Mouse (Mus musculus) large intestine, adult 2 months (tissue): ENCODE results near the gene Map7. TPM values are rescaled to one million over a fixed set of nuclear protein-coding genes. Genes with fewer than 3 reads are reported as not detected.
A peak's percentile ranks its signal among the peaks of the same experiment; 100 is the strongest.

Experiments used
- DNase-seq: peaks from one replicate; pipeline ENCODE4 v3.0.0-alpha.2; 2012; ENCODE audit warnings: low read depth, low spot score
- WGBS: fragments of 180-500 bp; shearing (Covaris S2); methylation state at CpG from one replicate; pipeline ENCODE4 v1.1.7; 2018; 5-methylcytosine and 5-hydroxymethylcytosine counted together
- polyA plus RNA-seq: library from polyadenylated mRNA; depleted of rRNA; stranded (reverse); fragments of >200 nt; gene quantifications from 2 replicates; pipeline ENCODE4 v1.2.3, GENCODE M21; 2012

The Map7 gene
- polyA plus RNA-seq, 1 experiment: 21.6 TPM

- WGBS: 23% methylated on average over 10 of the region's 10 CpGs
- DNase-seq: no peak
Observed at GRCm38 (mm10) chr10:20181198-20181597, 32.9 kb downstream of the Map7 start.

GRCm38 (mm10) chr10:20181680-20182399, 33.6 kb downstream of the Map7 start:
- no peak for DNase-seq
- 66% methylated on average over 11 of the region's 11 CpGs for WGBS

GRCm38 (mm10) chr10:20184326-20184725, 36.1 kb downstream of the Map7 start:
- WGBS: 43% methylated on average over 4 of the region's 4 CpGs
- DNase-seq: no peak

- no peak for DNase-seq
- 76% methylated on average over 4 of the region's 4 CpGs for WGBS
Observed at GRCm38 (mm10) chr10:20185264-20185663, 37.0 kb downstream of the Map7 start.

GRCm38 (mm10) chr10:20185806-20186205, 37.5 kb downstream of the Map7 start:
- no peak for DNase-seq
- WGBS: 98% methylated on average over 2 of the region's 2 CpGs

- WGBS: 31% methylated on average over 5 of the region's 5 CpGs
- DNase-seq: peak; percentile 85
Observed at GRCm38 (mm10) chr10:20186800-20187273, 38.6 kb downstream of the Map7 start.

- 85% methylated on average over 6 of the region's 6 CpGs for WGBS
- DNase-seq: no peak
Observed at GRCm38 (mm10) chr10:20190139-20190747, 42.0 kb downstream of the Map7 start.

- DNase-seq: no peak
- WGBS: 73% methylated on average over 13 of the region's 13 CpGs
Observed at GRCm38 (mm10) chr10:20194847-20195540, 46.7 kb downstream of the Map7 start.

GRCm38 (mm10) chr10:20197039-20197438, 48.8 kb downstream of the Map7 start:
- WGBS: 71% methylated on average over 7 of the region's 7 CpGs
- DNase-seq: no peak

GRCm38 (mm10) chr10:20198968-20199737, 50.9 kb downstream of the Map7 start:
- 58% methylated on average over 10 of the region's 10 CpGs for WGBS
- no peak for DNase-seq

GRCm38 (mm10) chr10:20201236-20201635, 53.0 kb downstream of the Map7 start:
- no peak for DNase-seq
- WGBS: 51% methylated on average over 3 of the region's 3 CpGs

- WGBS: 27% methylated on average over 9 of the region's 9 CpGs
- no peak for DNase-seq
Observed at GRCm38 (mm10) chr10:20202171-20202570, 53.9 kb downstream of the Map7 start.

GRCm38 (mm10) chr10:20202818-20203217, 54.5 kb downstream of the Map7 start:
- no peak for DNase-seq
- 40% methylated on average over 6 of the region's 6 CpGs for WGBS

GRCm38 (mm10) chr10:20203502-20203901, 55.2 kb downstream of the Map7 start:
- 13% methylated on average over 6 of the region's 6 CpGs for WGBS
- peak; percentile 87 for DNase-seq

- WGBS: 35% methylated on average over 20 of the region's 20 CpGs
- DNase-seq: no peak
Observed at GRCm38 (mm10) chr10:20204696-20205431, 56.6 kb downstream of the Map7 start.

GRCm38 (mm10) chr10:20206966-20207365, 58.7 kb downstream of the Map7 start:
- 57% methylated on average over 7 of the region's 7 CpGs for WGBS
- no peak for DNase-seq

- 37% methylated on average over 5 of the region's 5 CpGs for WGBS
- DNase-seq: peak; percentile 79
Observed at GRCm38 (mm10) chr10:20209609-20210341, 61.5 kb downstream of the Map7 start.

- WGBS: 80% methylated on average over 4 of the region's 4 CpGs
- DNase-seq: no peak
Observed at GRCm38 (mm10) chr10:20214418-20214817, 66.1 kb downstream of the Map7 start.

GRCm38 (mm10) chr10:20216982-20217381, 68.7 kb downstream of the Map7 start:
- no peak for DNase-seq
- WGBS: 68% methylated on average over 6 of the region's 6 CpGs
